Mouse (Mus musculus): ENCODE results near the gene Msantd2.

Gene Msantd2

DNA sequence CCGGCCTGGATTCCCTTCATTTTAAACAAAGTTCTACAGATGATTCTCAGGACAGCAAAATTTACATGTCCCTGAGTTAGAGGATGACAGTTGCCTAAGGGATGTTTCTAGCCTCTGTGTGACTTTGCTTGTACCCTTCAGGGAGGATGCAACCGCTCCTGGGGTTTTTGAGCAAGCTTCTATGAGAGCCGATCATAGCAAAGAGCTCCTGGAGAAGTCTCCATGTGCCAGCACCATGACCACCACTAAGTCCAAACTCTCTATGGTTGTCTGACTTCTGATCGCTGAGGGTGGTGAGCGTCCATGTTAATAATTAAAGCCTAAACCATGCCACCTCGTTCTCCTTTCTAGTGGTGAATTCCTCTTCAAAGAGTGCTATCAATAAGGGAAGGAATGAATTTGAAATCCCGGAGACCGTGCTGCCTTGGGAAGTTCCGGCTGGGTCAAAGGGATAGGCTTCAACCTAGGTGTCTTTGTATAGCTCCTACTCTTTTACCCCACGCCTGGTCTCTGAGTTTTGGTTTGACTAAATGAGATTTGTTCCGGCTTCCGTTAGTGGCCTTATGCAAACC is 54.8 kb downstream of the Msantd2 start:
- no peak for DNase-seq

DNA sequence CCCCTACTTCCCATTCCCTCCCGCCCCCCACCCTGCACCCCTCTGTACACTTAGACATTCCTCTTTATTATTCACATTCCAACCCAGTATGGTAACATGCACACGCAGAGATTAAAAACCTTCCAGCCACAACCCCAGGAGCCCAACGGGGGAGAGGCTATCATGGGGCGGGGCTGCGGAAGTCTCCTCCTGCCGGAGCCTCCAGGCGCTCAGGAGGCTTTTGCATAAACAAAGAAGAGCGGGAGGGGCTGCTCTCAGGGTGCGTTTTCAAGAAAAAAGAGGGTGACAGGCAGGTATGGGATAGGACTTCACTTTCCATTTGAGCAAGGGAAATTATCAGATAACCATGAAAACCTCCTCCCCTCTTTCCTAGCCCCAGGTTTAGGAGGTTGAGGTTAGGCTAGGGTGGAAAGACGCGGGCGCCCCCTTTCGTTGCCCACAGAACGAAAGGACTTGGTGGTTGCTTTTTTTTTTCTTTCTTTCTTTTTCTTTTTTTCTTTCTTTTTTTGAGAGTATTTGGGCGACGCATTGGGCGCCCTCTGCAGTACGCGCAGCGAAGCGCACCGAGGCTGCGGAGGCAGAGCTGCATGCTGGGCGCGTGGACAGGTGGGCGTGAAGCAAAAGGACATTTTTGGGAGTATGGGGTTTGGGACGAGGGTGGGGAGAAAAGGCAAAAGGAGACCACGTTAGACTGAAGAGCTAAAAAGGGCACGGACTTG is 55.5 kb downstream of the Msantd2 start:
- DNase-seq = peak; percentile 67

DNA sequence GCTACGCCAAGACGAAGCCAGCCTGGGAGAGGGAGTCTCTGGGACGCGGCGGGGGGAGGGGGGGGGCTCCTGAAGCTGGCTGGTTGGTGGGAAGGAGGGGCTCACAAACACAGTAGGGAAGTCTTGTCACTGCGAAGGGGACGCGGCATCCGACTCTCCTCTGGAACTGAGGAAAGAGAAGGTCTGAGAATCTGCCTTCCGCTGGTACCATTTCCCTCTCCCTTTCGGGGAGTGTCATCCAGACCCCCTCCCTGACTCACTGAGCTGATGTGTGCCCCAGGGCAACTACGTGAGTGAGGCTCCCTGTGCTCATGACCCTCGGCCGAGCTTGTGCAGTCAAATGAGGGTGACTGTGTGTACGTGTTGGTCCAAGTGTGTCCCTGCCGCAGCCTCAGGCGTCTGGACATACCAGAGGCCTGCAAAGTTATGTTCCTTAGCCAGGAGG is 56.1 kb downstream of the Msantd2 start:
- no peak for DNase-seq

DNA sequence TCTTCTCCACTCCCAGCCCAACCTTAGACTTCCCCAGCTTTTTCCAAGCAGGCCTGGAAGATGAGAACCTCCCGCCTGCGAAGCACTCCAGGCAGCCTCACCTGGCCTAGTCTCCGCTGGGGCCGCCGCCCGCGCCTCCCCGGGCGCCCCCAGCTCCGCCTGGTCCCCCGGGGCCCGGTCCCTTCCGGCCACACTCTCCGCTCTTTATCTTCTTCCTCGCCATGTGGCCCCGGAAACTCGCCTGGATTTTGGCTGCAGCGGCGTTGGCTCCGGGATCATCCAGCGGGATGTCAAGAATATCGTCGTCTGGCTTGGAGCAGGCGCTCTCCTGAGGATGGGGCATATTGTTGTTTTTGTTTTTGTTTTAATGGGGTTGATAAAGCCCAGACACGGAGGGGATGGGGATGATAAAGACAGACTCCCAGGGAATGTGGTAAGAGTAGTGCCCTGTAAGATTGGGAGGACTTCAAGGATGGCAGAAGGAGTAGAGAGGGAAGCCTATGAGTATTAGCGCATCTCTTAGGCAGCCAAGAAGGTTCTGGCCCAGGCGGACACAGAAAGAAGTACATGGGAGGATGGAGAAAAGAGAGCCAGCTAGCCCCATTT is 56.8 kb downstream of the Msantd2 start:
- DNase-seq = no peak

DNA sequence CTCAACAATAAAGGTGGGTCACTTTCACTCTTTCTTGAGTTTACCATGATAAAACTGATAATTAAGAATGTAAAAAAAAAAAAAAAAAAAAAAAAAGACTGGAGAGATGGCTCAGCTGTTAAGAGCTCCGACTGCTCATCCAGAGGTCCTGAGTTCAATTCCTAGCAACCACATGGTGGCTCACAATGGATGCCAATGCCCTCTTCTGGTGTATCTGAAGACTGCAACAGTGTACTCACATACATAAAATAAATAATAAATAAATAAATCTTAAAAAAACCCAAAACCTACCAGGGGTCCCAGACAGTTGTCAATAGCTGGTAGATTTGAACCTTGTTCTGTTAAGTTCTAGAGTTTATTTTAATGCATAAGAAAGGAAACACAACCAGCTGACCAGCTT is 57.8 kb downstream of the Msantd2 start:
- no peak for DNase-seq

DNA sequence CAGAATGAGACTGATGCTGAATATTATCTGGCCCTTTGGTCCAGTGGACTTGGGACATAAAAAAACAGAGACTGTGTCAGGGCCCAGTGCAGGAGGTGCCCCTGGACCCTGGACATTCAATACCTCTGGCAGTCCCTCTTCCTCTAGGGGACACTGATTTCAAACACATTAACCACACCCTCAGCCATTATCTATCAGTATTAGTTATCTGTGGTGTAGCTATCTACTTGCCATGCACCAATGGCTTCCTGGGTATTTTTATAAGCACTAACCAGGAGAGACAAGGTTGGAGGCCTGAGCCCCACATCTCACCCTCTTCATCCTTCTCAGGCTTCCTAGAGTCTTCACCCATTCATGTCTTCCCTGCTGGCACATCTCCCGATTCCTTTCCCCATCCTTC is 61.3 kb downstream of the Msantd2 start:
- no peak for DNase-seq

DNA sequence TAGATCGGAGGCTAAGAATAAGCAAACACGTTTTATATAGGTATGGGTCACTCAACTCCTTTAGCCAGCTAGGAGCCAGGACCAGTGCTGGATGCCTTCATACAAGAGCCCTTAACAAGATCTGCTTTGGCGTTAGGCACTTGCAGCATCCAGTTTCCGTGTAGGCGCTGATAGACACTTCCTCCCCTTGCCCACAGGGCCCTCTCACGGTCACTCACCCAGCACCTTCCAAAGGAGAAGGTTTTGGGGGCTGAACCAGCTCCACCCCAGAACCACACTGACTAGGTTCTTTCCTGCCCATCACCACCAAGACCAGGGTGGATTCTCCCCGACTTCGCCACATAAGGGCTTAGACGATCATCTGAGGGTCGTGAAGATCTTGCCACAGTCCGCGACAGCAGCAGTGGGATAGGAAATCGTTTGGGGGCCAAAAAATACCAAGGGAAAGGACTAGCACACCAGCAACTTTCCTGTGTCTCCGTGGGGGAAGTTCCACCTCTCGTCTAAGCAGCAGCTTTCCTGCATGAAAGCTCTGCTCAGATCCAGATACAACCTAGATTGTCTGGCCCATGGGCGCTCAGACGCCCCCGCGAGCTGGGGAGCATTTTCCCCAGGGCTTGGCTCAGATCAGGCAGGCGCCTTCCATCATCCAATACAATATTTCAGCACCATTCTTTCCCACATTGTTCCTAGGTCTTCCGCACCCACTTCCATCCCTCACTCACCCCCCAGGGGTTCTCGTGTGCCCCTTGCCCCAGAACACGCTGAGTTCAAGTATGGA is 62.8 kb downstream of the Msantd2 start:
- no peak for DNase-seq

DNA sequence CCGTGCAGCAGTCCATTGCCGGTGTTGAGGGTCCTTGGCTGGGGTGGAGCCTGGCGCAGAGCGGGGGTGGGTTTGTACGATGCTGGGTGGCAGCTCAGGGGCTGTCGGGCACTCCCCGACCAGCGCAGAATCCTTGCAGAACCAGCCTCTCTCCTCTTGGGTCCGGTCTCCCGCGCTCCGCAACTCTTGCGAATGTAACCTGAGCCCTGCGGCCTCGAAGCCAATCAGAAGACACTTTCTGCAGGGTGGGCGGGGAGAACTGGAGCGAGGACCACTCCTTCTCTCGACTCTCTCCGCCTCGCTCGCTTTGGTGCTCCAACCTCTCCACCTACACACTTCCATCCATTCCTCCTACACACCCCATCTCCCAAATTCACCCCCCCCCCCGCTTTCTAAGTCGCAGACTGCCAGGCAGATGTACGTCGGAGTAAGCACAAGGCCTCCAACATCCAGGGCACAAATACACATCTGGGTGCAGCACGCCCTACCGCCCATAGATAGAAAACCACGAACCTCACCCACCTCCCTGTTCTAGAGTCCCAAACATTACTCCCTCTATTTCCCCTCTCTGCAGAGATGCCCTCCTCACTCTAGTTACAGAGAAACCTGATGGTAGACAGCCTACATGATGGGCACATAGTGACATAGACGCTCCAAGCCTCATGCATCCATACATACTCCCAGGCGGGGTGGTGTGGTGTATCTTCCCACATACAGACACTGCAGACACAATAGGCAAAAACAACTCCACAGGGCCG is 63.6 kb downstream of the Msantd2 start, which contains the start of gene Nrgn:
Gene Nrgn, minus strand, starts transcription at position 369 of the 758 bp plus-strand sequence.
- DNase-seq = no peak

DNA sequence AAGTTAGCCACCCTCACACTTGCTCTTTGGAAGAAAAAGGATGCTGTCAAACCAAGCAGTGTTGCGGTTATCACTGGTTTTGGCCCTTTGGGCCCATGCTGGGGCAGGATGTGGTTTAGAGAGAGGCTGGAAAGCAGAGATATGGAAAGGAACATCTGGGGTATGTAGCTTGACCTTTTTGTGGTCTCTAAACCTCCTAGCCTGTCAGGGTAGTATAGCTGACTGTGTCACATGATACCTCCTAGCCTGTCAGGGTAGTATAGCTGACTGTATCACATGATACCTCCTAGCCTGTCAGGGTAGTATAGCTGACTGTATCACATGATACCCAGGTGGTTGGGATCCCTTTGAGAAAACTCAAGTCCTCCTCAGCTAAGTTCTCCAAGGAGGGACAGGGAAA is 65.2 kb downstream of the Msantd2 start:
- DNase-seq = no peak

DNA sequence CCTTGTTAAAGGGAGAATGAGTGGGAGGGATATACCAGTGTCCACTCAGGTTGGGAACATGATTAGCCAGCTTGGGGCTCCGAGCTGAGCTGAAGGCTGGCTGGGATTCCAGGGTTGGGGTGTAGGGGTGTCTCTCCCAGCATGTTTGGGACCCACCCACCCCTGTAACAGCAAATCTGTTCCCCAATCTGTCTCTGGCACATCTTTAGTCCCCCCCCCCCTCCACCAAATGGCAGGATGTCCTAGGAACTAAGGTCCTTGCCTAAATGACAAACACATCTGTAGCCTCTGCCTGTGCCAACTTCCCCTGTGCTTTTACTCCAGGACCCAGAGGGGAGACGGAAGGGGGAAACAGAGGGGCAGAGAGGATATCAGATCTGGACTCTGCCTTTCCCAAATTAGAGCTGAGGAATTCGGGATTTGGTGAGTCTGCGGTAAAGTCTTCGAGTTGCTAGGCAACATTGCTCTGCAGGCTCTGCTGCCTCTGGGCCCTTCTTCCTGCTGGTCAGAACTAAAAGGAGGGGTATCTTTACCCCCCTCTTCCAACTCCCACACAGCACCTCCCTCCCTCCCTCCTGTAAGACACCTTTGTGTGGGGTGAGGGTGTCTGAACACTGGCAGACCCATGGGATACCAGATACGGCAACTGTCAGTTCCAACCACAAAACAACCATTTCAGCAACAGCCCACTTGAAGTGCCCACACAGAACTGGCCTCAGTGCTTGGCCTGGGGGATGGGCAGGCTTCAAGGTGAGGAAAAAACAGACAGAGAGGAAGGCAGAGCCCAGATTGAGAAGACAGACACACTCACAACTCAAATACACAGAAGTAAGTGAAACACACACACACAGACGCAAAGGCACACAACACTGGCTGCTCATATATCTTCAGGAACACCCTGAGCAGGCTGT is 66.0 kb downstream of the Msantd2 start, which contains the start of gene Siae:
Gene Siae, plus strand, starts transcription at position 861 of the 911 bp plus-strand sequence.
- no peak for DNase-seq

DNA sequence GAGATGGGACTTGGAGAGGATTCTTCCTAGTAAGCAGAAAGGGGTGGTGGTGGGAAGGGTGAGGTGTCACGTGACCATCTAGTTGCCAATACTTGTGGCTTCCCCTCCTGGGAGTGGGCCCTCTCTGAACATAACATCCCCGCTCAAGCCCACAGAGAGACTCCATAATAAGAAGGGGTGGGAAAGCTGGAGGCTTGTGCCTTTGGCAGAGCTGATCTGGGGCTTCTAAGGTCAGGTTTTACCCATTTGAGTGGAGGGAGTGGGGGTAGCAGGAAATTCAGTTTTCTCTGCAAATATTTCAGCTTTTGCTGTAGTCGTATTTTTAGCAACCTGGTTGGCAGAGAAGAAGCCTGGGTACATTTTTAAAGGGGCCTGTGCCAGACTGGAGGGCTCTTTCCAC is 67.2 kb downstream of the Msantd2 start:
- DNase-seq = no peak

DNA sequence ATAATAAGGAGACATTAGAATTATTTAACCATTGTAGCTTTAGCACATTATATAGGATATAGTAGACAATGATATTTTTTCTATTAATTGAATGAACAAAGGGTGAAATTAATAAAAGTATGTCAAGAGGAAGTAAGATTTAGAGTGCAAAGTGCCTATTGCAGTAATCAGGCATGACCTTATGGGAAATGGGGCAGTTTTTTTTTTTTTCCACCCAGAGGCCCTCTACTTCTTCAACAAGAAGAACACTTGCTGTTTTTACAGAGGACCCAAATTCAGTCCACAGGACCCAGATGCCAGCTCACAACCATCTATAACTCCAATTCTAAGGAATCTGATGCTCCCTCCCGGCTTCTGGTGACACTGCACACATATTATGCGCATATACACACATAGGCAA is 71.5 kb downstream of the Msantd2 start:
- no peak for DNase-seq

DNA sequence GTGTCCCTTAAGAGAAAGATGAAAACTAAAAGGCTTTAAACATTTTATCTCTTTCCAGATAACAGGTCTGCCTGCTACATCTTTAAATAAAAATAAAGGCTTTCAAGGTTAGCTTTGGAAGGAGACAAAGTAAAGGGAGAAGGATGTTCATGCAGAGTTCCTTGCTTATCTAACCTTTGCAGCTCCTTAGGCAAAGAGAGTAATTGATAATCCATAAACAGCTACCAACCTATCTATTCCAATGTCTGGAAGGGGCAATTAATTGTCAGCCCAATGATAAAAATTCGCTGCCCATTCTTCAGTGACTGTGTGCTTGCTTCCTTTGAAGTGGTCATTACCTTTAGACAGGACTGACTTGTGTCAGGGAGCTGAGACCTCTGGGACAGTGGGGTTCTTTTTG is 74.7 kb downstream of the Msantd2 start:
- no peak for DNase-seq

GRCm38 (mm10) chr9:37567019-37567418 is 77.9 kb downstream of the Msantd2 start:
- DNase-seq = no peak

DNA sequence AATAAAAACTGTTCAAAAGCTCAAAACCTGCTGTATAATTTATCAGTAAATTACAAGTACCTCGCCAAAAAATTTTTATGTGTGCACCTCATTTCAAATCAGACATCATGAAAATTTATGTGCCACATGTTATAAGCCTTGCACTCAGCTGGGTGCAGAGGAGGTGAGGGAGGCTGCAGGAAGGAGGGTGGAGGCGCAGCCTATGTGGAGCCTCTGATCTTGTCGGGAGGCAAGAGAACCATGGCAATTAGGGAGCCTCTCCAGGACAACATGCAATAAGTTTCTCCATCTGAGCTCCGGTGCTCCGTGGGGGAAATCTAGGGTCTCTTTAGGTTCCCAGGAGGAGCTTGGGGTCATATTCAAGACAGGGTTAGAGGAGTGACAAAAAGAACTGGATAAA is 78.3 kb downstream of the Msantd2 start:
- DNase-seq = no peak

- DNase-seq = no peak
Measured at GRCm38 (mm10) chr9:37567892-37568604, 78.9 kb downstream of the Msantd2 start.

- DNase-seq = no peak
Measured at GRCm38 (mm10) chr9:37568605-37569214, 79.6 kb downstream of the Msantd2 start.

DNA sequence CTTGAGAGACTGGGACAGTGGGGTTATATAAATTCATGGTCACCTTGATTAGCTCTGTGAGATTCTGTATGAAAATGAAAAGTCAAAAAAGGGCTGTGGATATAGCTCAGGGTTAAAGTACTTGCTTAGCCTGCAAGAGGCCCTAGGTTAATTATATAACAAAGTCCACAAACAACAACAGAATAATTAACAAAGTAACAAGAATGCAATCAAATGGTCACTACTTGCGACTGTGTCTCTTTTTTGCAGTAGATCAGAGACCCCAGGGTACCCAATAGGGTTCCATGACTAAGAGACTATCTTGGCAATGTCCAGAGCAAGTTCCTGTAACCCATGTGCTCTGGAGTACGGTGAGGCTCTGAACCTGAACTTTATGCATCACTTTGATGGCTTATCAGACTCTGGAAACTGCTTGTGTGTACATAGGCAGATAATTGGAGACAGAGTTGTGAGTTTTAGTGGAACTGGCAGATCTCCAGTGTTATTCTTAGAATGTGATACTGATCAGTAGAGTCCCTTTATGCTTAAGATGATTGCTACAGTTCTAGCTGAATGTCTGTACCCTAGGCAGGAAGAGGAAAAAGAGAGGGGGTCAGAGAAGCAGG is 80.2 kb downstream of the Msantd2 start:
- DNase-seq = no peak

DNA sequence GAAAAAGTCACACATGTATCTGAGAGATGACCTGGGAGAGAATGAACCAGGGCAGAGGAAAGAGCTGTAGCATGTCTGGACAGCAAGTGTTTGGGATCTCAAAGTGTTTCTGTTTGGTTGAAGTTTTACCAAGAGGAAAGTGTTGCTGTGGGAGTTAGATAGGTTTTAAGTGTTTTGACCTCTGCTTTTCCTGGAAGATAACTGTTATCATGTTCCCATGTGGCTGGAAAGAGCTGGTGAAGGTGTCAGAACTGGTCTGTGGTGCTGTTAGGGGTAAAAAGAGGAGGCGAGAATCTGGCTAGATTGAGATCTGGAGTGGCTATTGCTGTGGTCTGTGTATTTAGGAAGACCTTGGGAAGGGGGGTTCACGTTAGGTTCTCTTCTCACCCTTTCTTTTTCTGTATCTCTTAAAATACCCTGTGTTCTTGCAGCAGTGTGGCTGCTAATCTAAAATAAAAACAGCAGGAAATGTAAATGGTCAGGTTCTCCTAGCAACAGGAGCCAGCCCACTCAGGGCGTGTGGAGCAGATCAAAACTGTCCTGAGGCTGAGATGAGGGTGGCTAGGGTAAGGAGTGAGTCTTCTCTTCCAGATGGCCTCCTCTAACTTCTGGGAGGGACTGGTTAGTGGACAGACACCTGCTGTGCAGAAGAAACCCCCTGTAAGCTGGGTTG is 83.2 kb downstream of the Msantd2 start:
- DNase-seq = no peak

Measured in cerebellum, adult 8-10 months (tissue).